Mouse (Mus musculus): Measurements from ENCODE around the gene Snx27.

DNA sequence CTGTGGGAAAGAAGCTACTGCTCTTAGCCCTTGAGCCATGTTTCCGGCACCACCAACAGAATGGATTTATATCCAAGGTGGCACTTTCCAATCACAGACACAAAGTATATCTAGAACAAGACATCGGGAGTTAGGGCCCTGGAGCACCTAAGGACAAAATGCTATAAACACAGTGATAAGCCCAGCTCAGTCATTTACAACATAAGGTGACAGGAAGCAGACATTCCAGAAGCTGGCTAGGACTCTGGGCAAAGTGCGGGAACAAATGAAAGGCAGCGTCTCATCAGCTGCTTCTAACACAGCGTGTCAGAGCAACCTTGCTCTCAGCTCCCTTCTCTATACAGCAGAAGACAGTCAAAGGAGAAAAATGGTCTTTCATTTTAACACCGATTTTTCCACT, 8.0 kb downstream of the Snx27 start:
- no peak for TF ChIP-seq ZC3H11A (IDR thresholded peaks at IDR 0.05; ENCODE audit: borderline replicate concordance, low read depth, low read length)
- TF ChIP-seq CHD2 (IDR thresholded peaks at IDR 0.05; ENCODE audit: low read depth, low read length) = no peak

All from ES-E14 (cell line).